Mouse (Mus musculus) C2C12 (cell line): ENCODE measurements at regions not wholly inside any gene's neighbourhood (a gene's known extent, or its start where the extent isn't known, plus 50 kb on each side); places are given as distances from the start of the nearest gene placed in this dataset.

Source experiments
- CTCF ChIP-seq: IDR thresholded peaks from one replicate; pipeline ENCODE4 v1.5.1; 2011; ENCODE audit not compliant: control insufficient read depth, insufficient read depth, insufficient read length
- FOSL1 ChIP-seq: IDR thresholded peaks from one replicate; pipeline ENCODE4 v1.8.0; 2011; ENCODE audit warnings: mild to moderate bottlenecking, low read length; ENCODE audit not compliant: poor library complexity, insufficient read depth, severe bottlenecking
- MAX ChIP-seq: IDR thresholded peaks from one replicate; pipeline ENCODE4 v1.6.1; 2011; ENCODE audit warnings: mild to moderate bottlenecking, control low read depth
- MYOG ChIP-seq: IDR thresholded peaks from one replicate; pipeline ENCODE4 v1.6.1; 2011; ENCODE audit not compliant: control insufficient read depth, insufficient read length; ENCODE audit errors: extremely low read depth
- USF1 ChIP-seq: IDR thresholded peaks from one replicate; pipeline ENCODE4 v1.6.1; 2011; ENCODE audit warnings: low read depth, mild to moderate bottlenecking, control low read depth, moderate library complexity

DNA sequence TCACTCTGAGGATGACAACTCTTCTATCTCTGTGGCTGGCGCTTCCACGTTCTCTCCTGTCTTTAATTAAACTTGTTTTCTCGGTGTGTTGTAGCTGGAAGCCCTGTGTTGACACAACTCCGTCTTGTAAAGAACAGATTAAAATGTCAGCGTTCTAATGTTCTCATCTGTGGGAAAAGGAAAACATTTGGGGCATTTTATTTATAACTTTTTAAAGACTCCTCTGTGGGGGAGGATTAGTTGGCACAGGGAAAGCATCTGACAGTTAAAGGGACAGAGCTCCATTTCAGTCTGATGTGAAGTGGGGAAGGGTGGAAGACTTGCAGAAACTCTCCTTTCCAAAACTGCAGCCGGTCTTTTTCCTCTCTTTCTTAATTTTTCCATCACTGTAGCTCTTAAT lies 388.1 kb upstream of the Pmfbp1 start:
- TF ChIP-seq USF1, result no peak
- TF ChIP-seq MAX, result no peak
- no peak for TF ChIP-seq CTCF
- no peak for TF ChIP-seq MYOG
- no peak for TF ChIP-seq FOSL1
